Mouse (Mus musculus): ENCODE measurements around the gene Ets1.

DNA sequence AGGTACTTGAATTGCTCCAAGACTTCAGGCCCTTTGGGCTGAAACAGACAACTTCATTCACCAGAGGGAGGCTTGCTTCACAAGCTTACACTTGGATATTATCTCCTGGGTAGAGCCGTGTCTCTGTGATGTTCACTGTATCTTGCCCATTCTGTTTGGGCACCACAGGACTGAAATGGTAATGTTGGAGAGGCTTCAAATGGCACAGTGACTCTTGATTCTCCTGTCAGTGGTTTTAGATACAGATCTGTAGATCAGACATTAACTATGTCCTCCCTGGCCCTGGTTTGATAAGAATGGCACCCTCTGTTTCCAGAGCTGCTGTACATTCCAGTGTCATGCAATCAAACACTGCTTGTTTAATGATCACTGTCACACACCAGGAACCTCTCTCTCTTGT, 77.1 kb downstream of the Ets1 start:
- TF ChIP-seq CTCF (IDR thresholded peaks at IDR 0.05; ENCODE audit: control insufficient read depth, insufficient read depth, insufficient replicate concordance, low read depth, low read length) (no peak), POLR2A (IDR thresholded peaks at IDR 0.05; ENCODE audit: control insufficient read depth, low read depth, low read length) (no peak)

Measured in testis, adult 2 months (tissue).